18 mouse cellular contexts compared by ENCODE assay signal in the genomic region with DNA sequence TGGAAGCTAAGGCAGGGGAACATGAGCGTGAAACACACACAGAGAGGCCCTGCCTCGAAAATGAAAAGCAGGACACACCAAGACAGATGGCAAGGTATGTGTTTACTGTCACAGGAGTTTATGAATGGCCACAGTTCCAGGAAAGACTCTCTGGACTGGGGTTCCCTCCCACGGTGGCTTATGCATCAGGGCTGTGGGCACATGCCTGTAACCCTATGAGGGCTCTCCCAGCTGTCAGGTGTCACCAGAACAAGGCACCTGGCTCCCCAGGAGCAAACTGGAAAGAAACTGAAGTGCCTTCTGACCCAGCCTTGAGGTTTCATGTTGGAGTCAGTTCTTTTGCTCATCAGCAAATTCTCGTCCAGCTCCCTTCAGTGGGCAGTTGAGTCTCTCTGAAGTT.
"Had no signal": no experiment of that assay in that cellular context is flagged by ENCODE, and none has a peak within 500 bp of the region (broad histone marks: within the 10 kb centered on the region; RNA-seq: fewer than 3 reads in every experiment).

No protein-coding gene starts in this region.

- H3K27ac ChIP-seq: midbrain, embryonic 10.5 days; midbrain, embryonic 12.5 days; neural tube, embryonic 13.5 days; neural tube, embryonic 15.5 days had no signal

- H3K36me3 ChIP-seq: midbrain, embryonic 10.5 days; midbrain, embryonic 12.5 days; neural tube, embryonic 13.5 days; neural tube, embryonic 15.5 days had no signal

- DNase-seq: lung, embryonic 14.5 days; lung, postnatal 10 days; lung, postnatal 4 days; midbrain, embryonic 14.5 days; retina, postnatal 1 day; right cerebral cortex, adult 18-20 months; right cerebral cortex, postnatal 25 days; right cerebral cortex, postnatal 4 days; spleen, adult 18-20 months; thymus, adult 18-20 months; thymus, postnatal 14 days; thymus, postnatal 36 days had no signal

- H3K9ac ChIP-seq: lung, embryonic 14.5 days; midbrain, embryonic 12.5 days; neural tube, embryonic 13.5 days; neural tube, embryonic 15.5 days had no signal

- H3K4me2 ChIP-seq: lung, embryonic 14.5 days; midbrain, embryonic 12.5 days; neural tube, embryonic 13.5 days; neural tube, embryonic 15.5 days had no signal

- ATAC-seq: midbrain, embryonic 16.5 days had no signal

- H3K4me3 ChIP-seq: midbrain, embryonic 10.5 days; midbrain, embryonic 12.5 days; myocyte; neural tube, embryonic 13.5 days; neural tube, embryonic 15.5 days had no signal

- H3K9me3 ChIP-seq: midbrain, embryonic 10.5 days; midbrain, embryonic 12.5 days; neural tube, embryonic 13.5 days; neural tube, embryonic 15.5 days had no signal

- H3K27me3 ChIP-seq: midbrain, embryonic 12.5 days; neural tube, embryonic 13.5 days; neural tube, embryonic 15.5 days had no signal
